Mouse (Mus musculus) stomach, postnatal 0 days (tissue): ENCODE results near the gene Lrmda. TPM values are rescaled to one million over a fixed set of nuclear protein-coding genes. Genes with fewer than 3 reads are reported as not detected.

Experiments used
- ATAC-seq: fragments of 200-750 bp; cut with Nextera tagmentation; 2 replicates; pipeline ENCODE4 v1.8.0; 2017; ENCODE audit not compliant: low FRiP score, low TSS enrichment
- DNase-seq: peaks from one replicate; pipeline ENCODE4 v3.0.0-alpha.2; 2016; ENCODE audit warnings: low spot score
- H3K27ac ChIP-seq: fragments of 300-500 bp; sonication (generic); replicated peaks from 2 replicates; pipeline ENCODE4 v1.5.1; 2014; ENCODE audit warnings: mild to moderate bottlenecking, control low read depth
- H3K27me3 ChIP-seq: fragments of 300-500 bp; sonication (generic); 2 replicates; pipeline ENCODE4 v1.6.1; 2014; ENCODE audit warnings: low read length; ENCODE audit not compliant: control insufficient read depth, insufficient read depth
- H3K36me3 ChIP-seq: fragments of 300-500 bp; sonication (generic); 2 replicates; pipeline ENCODE4 v1.6.1; 2014; ENCODE audit warnings: low read length, mixed read lengths; ENCODE audit not compliant: control insufficient read depth, insufficient read depth
- H3K4me1 ChIP-seq: fragments of 300-500 bp; sonication (generic); replicated peaks from 2 replicates; pipeline ENCODE4 v1.6.1; 2014; ENCODE audit warnings: antibody characterized with exemption; ENCODE audit not compliant: control insufficient read depth, insufficient read depth
- H3K4me2 ChIP-seq: fragments of 300-500 bp; sonication (generic); replicated peaks from 2 replicates; pipeline ENCODE4 v1.6.1; 2014; ENCODE audit warnings: low read depth, mild to moderate bottlenecking, control low read depth, moderate library complexity
- H3K4me3 ChIP-seq: fragments of 300-500 bp; sonication (generic); 2 replicates; pipeline ENCODE4 v1.5.1; 2014; ENCODE audit warnings: low read depth, low read length, control low read depth
- H3K9ac ChIP-seq: fragments of 300-500 bp; sonication (generic); 2 replicates; pipeline ENCODE4 v1.6.1; 2014; ENCODE audit warnings: mild to moderate bottlenecking, low read length, control low read depth, mixed read lengths
- H3K9me3 ChIP-seq: fragments of 300-500 bp; sonication (generic); 2 replicates; pipeline ENCODE4 v1.6.1; 2016; ENCODE audit warnings: low read length; ENCODE audit not compliant: control insufficient read depth
- CTCF ChIP-seq: IDR thresholded peaks from 2 replicates; pipeline ENCODE4 v1.5.1; 2016; ENCODE audit warnings: antibody characterized with exemption, low read depth, mild to moderate bottlenecking, moderate library complexity
- EP300 ChIP-seq: optimal IDR thresholded peaks from 2 replicates; pipeline ENCODE3; 2016; ENCODE audit warnings: antibody characterized with exemption
- WGBS: fragments of 180-500 bp; shearing (Covaris S2); extraction: QIAGEN DNeasy Blood & Tissue Kit; methylation state at CpG from one replicate; pipeline ENCODE4 v1.1.7; 2014; 5-methylcytosine and 5-hydroxymethylcytosine counted together
- polyA plus RNA-seq: library from polyadenylated mRNA; unstranded; fragments of >200 nt; fragmentation: Nextera tagmentation; extraction: Ambion mirVana; gene quantifications from 2 replicates; pipeline ENCODE4 v1.2.1, GENCODE M21; 2015

Gene Lrmda
- polyA plus RNA-seq, 1 experiment from 2014 or later, result 0.39 TPM

DNA sequence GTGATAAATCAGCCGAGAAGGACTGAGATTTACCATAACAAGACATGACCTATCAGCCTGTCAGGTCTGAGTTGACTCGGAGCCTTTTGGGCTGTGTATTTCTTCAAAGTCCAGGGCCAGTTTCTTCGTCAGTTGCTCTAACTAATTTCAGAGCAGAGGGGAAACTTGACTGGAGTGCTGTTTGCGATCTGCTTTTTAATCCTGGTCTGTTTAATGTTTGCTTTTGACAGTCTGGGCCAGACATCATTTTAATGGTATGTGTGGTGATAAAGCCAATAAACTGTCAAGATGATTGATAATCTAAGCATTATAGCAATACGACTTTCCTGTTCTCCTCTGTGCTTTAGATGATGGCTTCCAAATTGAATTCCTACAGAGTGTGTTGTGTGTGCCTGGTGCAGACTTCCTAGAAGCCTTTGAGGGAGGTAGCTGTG lies 71.3 kb downstream of the Lrmda start:
- WGBS, result 8% methylated on average over 5 of the region's 5 CpGs
- DNase-seq (no peak), ATAC-seq (peak; percentile 82)
- Histone ChIP-seq H3K4me2 (0 out of 2 replicates have a peak overlapping the region, but pooled peaks have one; percentile 9), H3K9me3 (no peaks in the 10 kb centered on the region), H3K27ac (peak overlapping the region; percentile 84), H3K4me1 (peaks cover 16% of the 10 kb centered on the region), H3K27me3 (no peaks in the 10 kb centered on the region), H3K36me3 (no peaks in the 10 kb centered on the region), H3K4me3 (no peak overlapping the region), H3K9ac (no peak overlapping the region)
- no peak for TF ChIP-seq CTCF
- TF ChIP-seq EP300, result peak; percentile 82

DNA sequence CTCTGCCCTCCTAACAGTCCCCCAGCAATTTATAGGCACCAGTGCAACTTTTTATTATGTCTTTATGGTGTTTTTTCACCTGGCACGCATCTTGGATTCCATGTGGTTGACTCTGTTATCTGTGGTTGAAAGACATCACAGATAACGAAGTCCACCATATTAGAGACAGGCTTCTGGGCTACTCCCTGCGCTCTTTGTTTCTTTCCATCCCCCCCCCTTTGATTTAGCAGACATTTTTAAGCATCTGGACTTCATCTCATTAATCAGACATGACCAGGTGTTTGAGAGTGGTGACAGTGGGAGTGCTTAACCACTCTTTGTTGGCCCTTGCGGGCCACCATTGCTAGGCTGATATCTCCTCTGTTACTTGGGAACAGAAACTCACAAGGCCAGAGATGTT lies 71.8 kb downstream of the Lrmda start:
- ATAC-seq (no peak), DNase-seq (no peak)
- H3K4me1 ChIP-seq, result peaks cover 16% of the 10 kb centered on the region
- peak overlapping the region; percentile 49 for H3K27ac ChIP-seq
- no peaks in the 10 kb centered on the region for H3K9me3 ChIP-seq
- no peaks in the 10 kb centered on the region for H3K27me3 ChIP-seq
- no peak overlapping the region for H3K4me2 ChIP-seq
- no peak for TF ChIP-seq EP300
- no peak overlapping the region for H3K9ac ChIP-seq
- no peak overlapping the region for H3K4me3 ChIP-seq
- 51% methylated on average over 4 of the region's 4 CpGs for WGBS
- no peaks in the 10 kb centered on the region for H3K36me3 ChIP-seq

DNA sequence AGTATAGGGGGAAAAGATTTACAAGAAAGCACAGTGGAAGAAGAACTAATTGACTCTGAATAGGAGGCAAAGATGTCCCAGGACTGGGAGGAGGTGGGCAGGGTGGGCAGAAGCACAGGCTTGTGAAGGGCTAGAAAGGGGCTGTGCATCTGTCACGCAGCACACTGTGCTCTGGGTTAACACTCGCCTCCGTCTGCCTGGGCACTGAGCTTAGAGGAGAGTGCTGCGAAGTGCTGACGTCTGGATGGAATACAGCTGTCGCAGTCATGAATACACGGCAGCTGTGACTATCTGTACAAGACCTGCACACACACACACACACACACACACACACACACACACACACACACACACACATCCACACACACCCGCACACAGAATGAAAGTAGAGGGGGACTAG lies 73.6 kb downstream of the Lrmda start:
- ATAC-seq (no peak), DNase-seq (no peak)
- Histone ChIP-seq H3K9me3 (no peaks in the 10 kb centered on the region), H3K4me1 (peaks cover 16% of the 10 kb centered on the region), H3K27me3 (no peaks in the 10 kb centered on the region), H3K27ac (no peak overlapping the region), H3K9ac (no peak overlapping the region), H3K4me2 (no peak overlapping the region), H3K36me3 (no peaks in the 10 kb centered on the region), H3K4me3 (no peak overlapping the region)
- TF ChIP-seq CTCF, result no peak
- no peak for TF ChIP-seq EP300
- 42% methylated on average over 8 of the region's 8 CpGs for WGBS

DNA sequence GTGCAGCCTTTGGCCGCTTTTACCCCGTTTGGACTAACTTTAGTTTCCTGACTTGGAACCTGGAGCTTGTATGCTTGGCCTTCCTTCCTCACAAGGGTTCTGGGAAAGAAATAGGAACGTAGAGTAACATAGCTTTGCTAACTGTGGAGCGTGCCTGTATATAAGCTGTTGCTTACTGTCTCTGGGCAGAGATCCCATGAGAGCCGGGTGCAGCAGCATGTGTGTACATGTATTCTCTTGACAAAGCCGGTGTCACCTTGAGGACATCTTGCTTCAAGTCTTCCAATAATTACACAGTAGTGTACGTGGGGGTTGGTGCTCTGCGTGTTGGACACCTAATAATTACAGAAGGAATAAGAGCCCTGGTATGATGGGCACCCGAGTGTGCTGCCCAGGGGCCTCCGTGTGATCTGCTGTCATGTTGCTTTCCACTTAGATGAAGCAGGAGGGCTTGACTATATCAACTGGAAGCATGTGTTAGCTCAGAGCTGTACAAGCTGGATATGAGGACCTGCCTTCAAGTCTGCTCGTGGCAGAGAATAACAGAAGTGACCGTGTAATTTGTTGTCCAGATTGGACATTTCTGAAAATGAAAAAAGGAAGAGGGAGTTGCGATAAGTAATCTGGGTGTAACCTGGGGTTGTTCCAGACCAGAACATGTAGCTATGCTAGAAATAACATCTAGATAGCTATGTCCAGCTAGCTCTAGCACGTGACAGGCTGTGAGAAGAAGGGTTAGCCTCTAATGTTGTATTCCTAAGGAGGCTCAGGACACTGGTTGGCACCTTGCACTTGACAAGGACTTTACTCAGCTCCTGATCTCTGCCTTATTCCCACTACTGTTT lies 82.7 kb downstream of the Lrmda start:
- Histone ChIP-seq H3K27me3 (no peaks in the 10 kb centered on the region), H3K9ac (no peak overlapping the region), H3K27ac (no peak overlapping the region), H3K4me3 (no peak overlapping the region), H3K4me1 (no peaks in the 10 kb centered on the region; the same call in 1 of the 2 replicates), H3K4me2 (no peak overlapping the region), H3K36me3 (no peaks in the 10 kb centered on the region), H3K9me3 (no peaks in the 10 kb centered on the region)
- DNase-seq (no peak), ATAC-seq (no peak)
- WGBS, result 67% methylated on average over 14 of the region's 14 CpGs
- no peak for TF ChIP-seq EP300
- no peak for TF ChIP-seq CTCF

DNA sequence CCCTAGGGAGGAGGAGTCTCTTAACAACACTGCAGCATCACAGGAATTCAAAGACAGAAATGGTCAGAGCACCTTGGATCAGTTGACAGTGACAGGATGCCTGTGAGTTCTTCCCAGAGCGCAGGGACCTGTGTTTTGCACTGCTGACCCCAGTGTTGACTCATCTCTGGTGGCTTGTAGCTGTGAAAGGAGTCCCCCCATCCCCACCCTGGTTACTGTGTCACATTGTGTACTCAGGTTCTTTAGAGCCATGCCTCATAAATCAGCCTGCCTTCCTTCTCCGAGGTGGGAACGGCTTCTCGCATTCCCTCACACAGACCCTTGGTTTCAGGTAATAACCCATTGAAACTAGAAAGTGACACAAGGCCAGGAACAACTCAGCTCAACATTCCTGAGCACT lies 86.3 kb downstream of the Lrmda start:
- Histone ChIP-seq H3K4me2 (no peak overlapping the region), H3K4me1 (no peaks in the 10 kb centered on the region; the same call in 1 of the 2 replicates), H3K27me3 (no peaks in the 10 kb centered on the region), H3K27ac (no peak overlapping the region), H3K9me3 (no peaks in the 10 kb centered on the region), H3K36me3 (no peaks in the 10 kb centered on the region), H3K9ac (no peak overlapping the region), H3K4me3 (no peak overlapping the region)
- DNase-seq (no peak), ATAC-seq (no peak)
- WGBS, result 50% methylated on average over 4 of the region's 4 CpGs
- TF ChIP-seq EP300, result no peak
- TF ChIP-seq CTCF, result no peak

DNA sequence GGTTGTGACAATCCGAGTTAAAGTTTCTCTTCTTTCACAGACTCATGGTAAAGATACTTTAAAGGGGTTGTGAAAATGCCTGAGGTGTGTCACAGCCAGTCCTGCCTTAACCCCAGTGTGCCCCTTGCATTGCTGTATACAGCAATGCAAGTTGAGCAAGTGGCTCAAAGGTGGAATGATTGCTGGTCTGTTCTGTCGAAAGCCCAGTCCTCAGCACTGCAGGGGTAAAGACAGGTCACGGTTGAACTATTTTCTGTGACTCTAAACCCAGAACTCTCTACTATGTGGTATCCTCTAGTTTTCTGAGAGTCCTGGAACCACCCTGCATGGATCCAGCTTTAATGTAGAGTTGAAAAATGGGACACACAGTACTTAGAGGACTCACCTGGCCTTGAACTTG lies 87.3 kb downstream of the Lrmda start:
- WGBS, result 84% methylated on average over 3 of the region's 3 CpGs
- Histone ChIP-seq H3K9ac (no peak overlapping the region), H3K4me2 (no peak overlapping the region), H3K27me3 (no peaks in the 10 kb centered on the region), H3K36me3 (no peaks in the 10 kb centered on the region), H3K9me3 (no peaks in the 10 kb centered on the region), H3K4me1 (no peaks in the 10 kb centered on the region; the same call in 1 of the 2 replicates), H3K27ac (no peak overlapping the region), H3K4me3 (no peak overlapping the region)
- ATAC-seq (no peak), DNase-seq (no peak)
- TF ChIP-seq EP300 (no peak), CTCF (no peak)
